Mouse (Mus musculus) duodenum, adult 2 months (tissue): Measurements from ENCODE around the gene Zyg11b. TPM values are rescaled to one million over a fixed set of nuclear protein-coding genes. Genes with fewer than 3 reads are reported as not detected.

ENCODE experiments used
- polyA plus RNA-seq: library from polyadenylated mRNA; depleted of rRNA; stranded (reverse); fragments of >200 nt; gene quantifications from 2 replicates; pipeline ENCODE4 v1.2.3, GENCODE M21; 2012; ENCODE audit warnings: low replicate concordance; rRNA removed

Zyg11b gene
- 2.2 and 2.4 TPM in 2 replicates for polyA plus RNA-seq

GRCm38 (mm10) chr4:108300670-108301373, at the start of gene Zyg11b:
TSS of gene Zyg11b (minus strand) at chr4:108301096.

DNA sequence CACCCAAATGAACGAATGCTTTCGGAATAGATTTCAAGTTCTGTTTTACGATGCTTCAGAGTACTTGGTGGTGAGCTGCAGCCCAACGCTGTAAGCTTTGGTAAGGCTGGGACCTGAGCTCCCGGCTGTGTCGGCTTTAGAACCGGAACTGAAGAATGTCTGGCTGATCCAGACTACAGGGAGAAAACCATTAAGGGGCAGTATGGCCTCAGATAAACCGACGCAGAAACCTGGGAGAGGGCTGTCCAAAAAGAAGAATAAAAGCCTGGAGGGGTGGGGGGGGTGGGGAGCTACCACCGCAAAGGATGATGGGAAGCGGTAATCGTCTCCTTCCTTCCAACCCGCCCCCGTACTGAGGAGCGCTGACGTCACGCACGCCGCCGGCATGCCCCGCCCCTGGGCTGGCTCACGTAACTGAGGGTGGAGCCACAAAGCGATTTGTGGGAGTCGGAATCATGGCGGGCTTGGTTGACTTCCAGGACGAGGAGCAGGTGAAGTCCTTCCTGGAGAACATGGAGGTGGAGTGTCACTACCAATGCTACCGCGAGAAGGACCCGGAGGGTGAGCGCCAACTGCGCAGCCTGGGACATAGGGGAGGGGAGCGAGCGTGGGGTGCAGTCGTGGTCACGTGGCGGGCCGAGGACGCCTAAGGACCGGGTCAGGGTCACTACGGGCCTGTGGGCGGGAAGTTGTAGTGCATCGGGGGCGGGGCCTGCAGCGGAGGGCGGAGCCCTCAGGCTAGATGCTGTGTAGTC, 27.0 kb upstream of the Zyg11b start, which contains the start of gene Coa7:
Coa7 (plus strand) TSS at position 411 of the 755 bp plus-strand sequence.

DNA sequence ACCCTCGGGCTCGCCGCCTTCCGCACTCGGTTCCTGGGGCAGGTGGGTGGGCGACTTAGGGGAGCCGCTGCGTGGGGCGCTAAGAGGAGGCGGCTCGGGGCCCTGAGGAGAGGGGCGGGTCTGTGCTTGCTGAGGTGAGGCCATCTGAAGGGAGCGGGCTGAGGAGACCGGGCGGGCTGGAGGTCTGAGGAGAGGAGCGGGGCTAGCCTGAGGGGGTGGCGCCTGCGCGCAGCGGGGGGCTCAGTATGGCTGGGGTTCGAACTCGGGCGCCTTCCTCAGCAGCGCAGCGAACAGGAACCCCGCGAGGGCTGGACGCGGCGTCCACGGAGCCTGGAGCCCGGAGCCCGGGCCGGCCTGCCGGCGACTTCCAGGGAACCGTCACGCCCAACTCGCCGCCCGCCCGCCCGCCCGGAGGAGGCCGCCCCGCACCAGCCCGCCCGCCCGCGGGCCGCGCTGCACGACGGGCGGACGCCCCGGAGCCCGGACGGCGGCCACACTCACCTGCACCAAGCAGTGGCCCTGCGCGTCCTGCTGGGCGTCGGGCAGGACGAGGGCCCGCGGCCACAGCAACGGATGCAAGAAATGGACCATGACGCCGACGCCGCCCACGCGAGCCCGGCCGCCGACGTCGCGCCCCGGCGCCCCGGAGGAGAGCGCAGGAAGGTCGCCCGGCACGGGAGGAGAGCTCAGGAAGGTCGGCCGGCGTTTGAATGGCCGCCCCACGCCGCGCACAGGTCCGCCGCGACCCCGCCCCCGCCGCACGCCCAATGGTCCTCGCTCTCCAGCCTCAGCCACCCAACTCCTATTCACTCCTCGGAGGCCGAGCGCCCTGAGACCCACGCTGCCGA, 83.3 kb downstream of the Zyg11b start, which contains the start of gene Zyg11a:
Zyg11a (minus strand) TSS at position 717 of the 848 bp plus-strand sequence.

Other genes with a start within 250 kb of the Zyg11b start
- gene Podn, start 204.7 kb downstream of the Zyg11b start, polyA plus RNA-seq = 29.9 and 140 TPM in 2 replicates
- 87.3 and 143 TPM in 2 replicates for gene Scp2, start 156.1 kb downstream of the Zyg11b start, polyA plus RNA-seq
- gene Echdc2, start 135.7 kb downstream of the Zyg11b start, polyA plus RNA-seq = 34.1 and 51.8 TPM in 2 replicates
- gene Zyg11a, start 83.0 kb downstream of the Zyg11b start, polyA plus RNA-seq = 1.2 and 2.8 TPM in 2 replicates
- gene Coa7, start 27.0 kb upstream of the Zyg11b start, polyA plus RNA-seq = 9.7 and 12.7 TPM in 2 replicates
- gene Shisal2a, start 82.3 kb upstream of the Zyg11b start, polyA plus RNA-seq = 0.32 TPM in 1 of 2 replicates, not detected in the other
- gene Gpx7, start 105.9 kb upstream of the Zyg11b start, polyA plus RNA-seq = 1.6 and 4.5 TPM in 2 replicates
- gene Tut4, start 158.3 kb upstream of the Zyg11b start, polyA plus RNA-seq = 5.4 and 8.7 TPM in 2 replicates